Mouse (Mus musculus): ENCODE measurements around the gene Oma1.

Gene Oma1

DNA sequence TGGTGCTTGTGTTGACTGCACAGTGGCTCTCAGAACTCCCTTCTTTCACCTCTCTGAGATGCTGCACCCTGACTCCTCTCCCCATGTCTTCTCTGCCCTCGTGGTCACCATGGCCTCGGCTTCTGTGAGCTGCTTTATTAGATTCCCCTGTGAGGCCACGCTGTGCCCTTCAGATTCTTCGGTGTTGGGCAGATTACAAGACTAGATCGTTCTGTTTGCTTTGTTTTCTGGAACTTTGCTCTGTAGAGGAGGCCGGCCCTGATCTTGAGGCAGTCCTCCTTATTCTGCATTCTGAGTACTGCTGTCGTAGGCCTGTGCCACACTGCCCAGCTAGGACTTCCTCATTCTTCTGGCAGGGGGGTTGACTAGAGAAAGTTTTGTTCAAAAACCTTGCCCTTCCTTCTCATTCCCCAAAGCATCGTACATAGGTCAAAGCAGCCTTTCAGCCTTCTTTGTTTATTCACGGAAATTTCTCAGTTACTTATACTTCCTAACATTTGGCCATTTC is 45.4 kb downstream of the Oma1 start:
- no peak for DNase-seq

GRCm38 (mm10) chr4:103382171-103382570 is 68.6 kb downstream of the Oma1 start:
- DNase-seq = no peak

GRCm38 (mm10) chr4:103385031-103385430 is 71.4 kb downstream of the Oma1 start:
- no peak for DNase-seq

- no peak for DNase-seq
These were observed 72.5 kb downstream of the Oma1 start for GRCm38 (mm10) chr4:103385835-103386787.

GRCm38 (mm10) chr4:103387292-103387691 is 73.7 kb downstream of the Oma1 start:
- no peak for DNase-seq

- no peak for DNase-seq
These were observed 75.0 kb downstream of the Oma1 start for GRCm38 (mm10) chr4:103388530-103389178.

GRCm38 (mm10) chr4:103389583-103389982 is 76.0 kb downstream of the Oma1 start:
- DNase-seq = no peak

GRCm38 (mm10) chr4:103390499-103390898 is 76.9 kb downstream of the Oma1 start:
- no peak for DNase-seq

GRCm38 (mm10) chr4:103395066-103395465 is 81.5 kb downstream of the Oma1 start:
- DNase-seq = no peak

DNA sequence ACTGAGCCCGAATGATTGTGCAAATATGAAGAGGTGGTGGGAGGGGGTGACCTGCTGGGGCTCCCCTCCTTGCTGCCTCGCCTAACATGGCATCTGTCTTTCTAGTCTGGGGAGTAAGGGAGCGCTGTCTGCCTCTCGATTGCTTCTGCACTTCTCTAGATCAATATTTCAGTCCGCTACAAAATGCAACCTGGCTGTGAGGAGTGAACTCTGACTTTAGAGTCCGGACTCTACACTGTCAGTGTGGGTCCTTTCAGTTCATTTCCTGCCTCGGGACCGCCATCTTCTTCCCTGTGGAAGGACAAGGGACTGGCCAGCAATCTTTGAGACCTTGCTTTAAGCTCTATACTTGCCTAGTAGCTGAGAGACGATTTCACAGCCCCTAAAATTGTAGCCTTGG is 82.3 kb downstream of the Oma1 start:
- no peak for DNase-seq

DNA sequence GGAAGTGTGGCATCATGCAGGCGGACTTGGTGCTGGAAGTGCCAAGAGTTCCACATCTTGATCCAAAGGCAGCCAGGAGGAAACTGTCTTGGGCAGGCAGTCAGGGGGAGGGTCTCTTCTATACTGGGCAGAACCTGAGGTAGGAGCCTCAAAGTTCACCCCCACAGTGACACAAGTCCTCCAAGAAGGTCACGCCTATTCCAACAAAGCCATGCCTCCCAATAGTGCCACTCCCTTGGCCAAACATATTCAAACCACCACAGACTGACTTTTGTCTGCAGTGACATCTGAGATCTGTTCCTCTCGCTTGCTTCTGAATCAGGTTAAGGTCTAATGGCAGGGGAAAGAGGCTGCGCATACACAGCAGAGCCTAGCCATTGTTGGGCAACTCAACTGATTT is 83.3 kb downstream of the Oma1 start:
- DNase-seq = no peak

DNA sequence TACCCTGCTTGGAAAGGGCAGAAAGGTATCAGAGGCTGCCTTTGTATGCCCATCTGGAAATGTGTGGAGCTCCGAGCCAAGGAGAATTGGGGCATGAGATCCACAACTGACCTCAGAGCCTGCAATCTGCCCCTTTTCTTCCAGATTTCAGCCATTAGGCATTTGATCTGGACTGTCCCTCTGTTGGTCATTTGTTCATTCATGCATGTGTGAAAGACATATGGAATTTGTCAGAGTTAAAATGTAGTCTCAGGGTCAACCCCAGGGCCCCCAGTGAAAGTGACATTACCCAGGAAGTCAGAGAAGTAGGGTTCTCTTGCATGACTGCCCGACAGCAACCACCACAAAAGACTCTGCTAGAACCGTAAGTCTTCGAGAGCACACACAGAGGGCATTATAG is 89.0 kb downstream of the Oma1 start:
- no peak for DNase-seq

DNA sequence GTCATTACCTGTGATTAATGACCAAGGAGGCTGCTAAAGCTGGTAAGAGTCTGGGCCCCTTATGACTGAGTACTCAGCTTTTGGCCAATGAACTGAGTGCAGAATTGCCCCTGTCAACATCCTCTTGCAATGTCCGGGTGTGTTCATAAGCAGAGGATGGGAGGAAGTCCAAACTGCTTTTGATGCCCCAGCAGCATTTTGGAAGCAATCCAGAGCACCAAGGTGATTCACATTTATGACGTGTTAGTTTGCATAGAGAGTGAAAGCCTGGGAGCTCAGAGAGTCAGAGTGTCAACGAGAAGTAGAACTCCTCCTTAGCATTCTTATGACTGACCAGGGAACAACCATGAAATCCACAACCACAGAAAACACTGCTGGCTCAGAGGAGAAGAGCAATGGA is 91.7 kb downstream of the Oma1 start:
- DNase-seq = no peak

- DNase-seq = no peak
These were observed 96.7 kb downstream of the Oma1 start for GRCm38 (mm10) chr4:103410217-103410799.

Data from thymus, postnatal 25 days (tissue).